Mouse (Mus musculus) ES-Bruce4 (cell line): ENCODE results near the gene Brd3. TPM values are rescaled to one million over a fixed set of nuclear protein-coding genes. Genes with fewer than 3 reads are reported as not detected.

Source experiments
- H3K27ac ChIP-seq: 2 replicates; pipeline ENCODE4 v1.5.1; 2012; ENCODE audit warnings: low read length, inconsistent platforms; ENCODE audit not compliant: insufficient read depth
- H3K27me3 ChIP-seq: 2 replicates; pipeline ENCODE4 v1.6.1; 2012; ENCODE audit warnings: mild to moderate bottlenecking, low read length, inconsistent platforms; ENCODE audit not compliant: control insufficient read depth, poor library complexity, insufficient read depth, severe bottlenecking
- H3K36me3 ChIP-seq: 2 replicates; pipeline ENCODE4 v1.6.1; 2012; ENCODE audit warnings: inconsistent platforms, mild to moderate bottlenecking, low read length, moderate library complexity; ENCODE audit not compliant: control insufficient read depth, poor library complexity, insufficient read depth, severe bottlenecking
- H3K4me1 ChIP-seq: one replicate; pipeline ENCODE4 v1.8.1; 2011; ENCODE audit warnings: low read length; ENCODE audit not compliant: control insufficient read depth, insufficient read depth
- H3K4me3 ChIP-seq: 2 replicates; pipeline ENCODE4 v1.5.1; 2011; ENCODE audit warnings: low read depth, mild to moderate bottlenecking, low read length
- H3K9ac ChIP-seq: 2 replicates; pipeline ENCODE4 v1.6.1; 2012; ENCODE audit warnings: low read depth, mild to moderate bottlenecking, inconsistent platforms; ENCODE audit not compliant: poor library complexity, severe bottlenecking
- H3K9me3 ChIP-seq: replicated peaks from 2 replicates; pipeline ENCODE4 v1.6.1; 2012; ENCODE audit warnings: mild to moderate bottlenecking, low read length, inconsistent platforms; ENCODE audit not compliant: control insufficient read depth, poor library complexity, insufficient read depth, severe bottlenecking
- CTCF ChIP-seq: IDR thresholded peaks from one replicate; pipeline ENCODE4 v1.8.1; 2011; ENCODE audit warnings: low read depth, low read length
- EP300 ChIP-seq: IDR thresholded peaks from 2 replicates; pipeline ENCODE4 v1.6.1; 2011; ENCODE audit warnings: low read depth, low read length; ENCODE audit not compliant: insufficient read depth
- POLR2A ChIP-seq: IDR thresholded peaks from one replicate; pipeline ENCODE4 v1.8.1; 2011; ENCODE audit warnings: low read length; ENCODE audit not compliant: insufficient read depth
- polyA plus RNA-seq: library from polyadenylated mRNA; stranded (reverse); fragments of >200 nt; gene quantifications from 2 replicates; pipeline ENCODE4 v1.2.4, GENCODE M21; 2011; ENCODE audit warnings: low read depth; ENCODE audit not compliant: missing spikeins, insufficient read depth, insufficient read length

Gene Brd3
- polyA plus RNA-seq: 75.4 and 76.8 TPM in 2 replicates

DNA sequence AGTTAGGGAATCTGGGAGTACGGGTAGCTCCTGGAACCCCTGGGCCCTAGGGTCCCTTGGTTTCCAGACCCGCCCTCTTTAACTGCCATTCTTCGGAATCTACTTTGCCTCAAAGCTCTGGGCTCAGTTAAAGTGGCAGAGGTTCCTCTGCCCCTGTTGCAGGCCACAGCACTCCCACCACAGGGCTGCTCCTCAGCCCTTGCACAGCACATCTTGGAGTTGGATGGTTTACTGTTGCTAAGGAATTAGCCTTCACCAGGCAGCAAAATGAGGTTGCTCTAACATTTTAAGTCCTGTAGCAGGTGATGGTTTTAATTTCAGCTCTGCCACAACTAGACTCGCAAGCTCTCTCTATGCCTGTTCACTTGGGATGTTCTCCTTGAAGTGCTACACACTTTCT is at the start of gene Brd3:
Gene Brd3, minus strand, starts transcription at position 101 of the 400 bp plus-strand sequence.
- peak within 1 kb of the TSS; percentile 20; the same call in 1 of the 2 replicates for H3K27ac ChIP-seq
- H3K4me1 ChIP-seq: peaks cover 10% of the 10 kb centered on the region
- no peak within 1 kb of the TSS for H3K4me3 ChIP-seq
- no peak for TF ChIP-seq CTCF
- no peak for TF ChIP-seq EP300
- TF ChIP-seq POLR2A: no peak
- no peaks in the 10 kb centered on the region for H3K9me3 ChIP-seq
- H3K9ac ChIP-seq: peak within 1 kb of the TSS; percentile 63
- H3K36me3 ChIP-seq: no peaks in the 10 kb centered on the region
- H3K27me3 ChIP-seq: no peaks in the 10 kb centered on the region

DNA sequence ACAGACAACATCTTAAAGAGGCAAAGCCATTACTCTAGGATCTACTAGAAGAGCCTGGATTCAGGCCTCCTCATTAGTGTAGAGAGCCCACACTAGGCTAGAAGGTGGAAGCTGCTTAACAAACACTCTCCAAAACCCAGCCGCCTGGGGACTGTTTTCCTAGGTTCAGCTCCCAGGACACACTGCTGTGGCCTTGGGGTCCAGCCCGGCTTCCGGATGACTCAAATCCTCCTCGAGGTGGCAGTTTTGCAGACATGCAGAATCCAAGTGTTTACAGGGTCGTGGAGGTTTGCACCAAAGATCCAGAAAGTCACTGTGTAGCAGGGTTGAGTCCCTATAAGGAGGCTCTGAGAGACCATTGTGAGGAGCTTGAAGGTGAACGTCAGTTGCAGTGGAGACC is 49.5 kb upstream of the Brd3 start:
- Histone ChIP-seq H3K36me3 (no peaks in the 10 kb centered on the region), H3K27me3 (no peaks in the 10 kb centered on the region), H3K27ac (no peak overlapping the region), H3K9me3 (no peaks in the 10 kb centered on the region), H3K9ac (no peak overlapping the region), H3K4me1 (no peaks in the 10 kb centered on the region), H3K4me3 (no peak overlapping the region)
- TF ChIP-seq CTCF: no peak
- no peak for TF ChIP-seq EP300
- TF ChIP-seq POLR2A: no peak

DNA sequence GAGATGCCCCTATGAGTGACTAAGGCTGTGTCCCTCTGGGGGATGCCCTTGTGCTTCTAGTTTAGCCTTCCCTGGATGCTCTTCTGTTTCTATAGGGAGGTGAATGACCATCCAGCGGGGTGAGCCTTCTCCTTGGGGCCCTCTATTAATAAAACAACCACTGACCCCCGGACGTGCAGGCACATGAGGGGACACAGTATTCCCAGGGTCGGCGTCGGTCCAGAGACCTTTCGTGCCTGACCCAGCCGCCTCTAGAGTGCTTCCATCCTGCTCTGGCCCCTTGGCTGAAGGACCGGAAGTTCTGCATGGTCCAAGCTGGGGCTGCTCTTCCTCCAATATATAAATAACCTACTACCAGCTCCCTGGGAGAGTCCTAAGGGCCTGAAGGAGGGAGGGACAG is 46.8 kb upstream of the Brd3 start:
- H3K27me3 ChIP-seq: no peaks in the 10 kb centered on the region
- no peak overlapping the region for H3K9ac ChIP-seq
- TF ChIP-seq POLR2A: no peak
- TF ChIP-seq CTCF: no peak
- TF ChIP-seq EP300: no peak
- no peak overlapping the region for H3K27ac ChIP-seq
- no peaks in the 10 kb centered on the region for H3K9me3 ChIP-seq
- H3K4me3 ChIP-seq: no peak overlapping the region
- H3K4me1 ChIP-seq: no peaks in the 10 kb centered on the region
- no peaks in the 10 kb centered on the region for H3K36me3 ChIP-seq

- Histone ChIP-seq H3K27me3 (no peaks in the 10 kb centered on the region), H3K9ac (no peak overlapping the region), H3K4me1 (no peaks in the 10 kb centered on the region), H3K27ac (no peak overlapping the region), H3K9me3 (peaks cover under 1% of the 10 kb centered on the region), H3K36me3 (no peaks in the 10 kb centered on the region), H3K4me3 (no peak overlapping the region)
- TF ChIP-seq CTCF (peak; percentile 91), POLR2A (no peak)
These were observed 45.3 kb upstream of the Brd3 start for GRCm38 (mm10) chr2:27552620-27553287.

DNA sequence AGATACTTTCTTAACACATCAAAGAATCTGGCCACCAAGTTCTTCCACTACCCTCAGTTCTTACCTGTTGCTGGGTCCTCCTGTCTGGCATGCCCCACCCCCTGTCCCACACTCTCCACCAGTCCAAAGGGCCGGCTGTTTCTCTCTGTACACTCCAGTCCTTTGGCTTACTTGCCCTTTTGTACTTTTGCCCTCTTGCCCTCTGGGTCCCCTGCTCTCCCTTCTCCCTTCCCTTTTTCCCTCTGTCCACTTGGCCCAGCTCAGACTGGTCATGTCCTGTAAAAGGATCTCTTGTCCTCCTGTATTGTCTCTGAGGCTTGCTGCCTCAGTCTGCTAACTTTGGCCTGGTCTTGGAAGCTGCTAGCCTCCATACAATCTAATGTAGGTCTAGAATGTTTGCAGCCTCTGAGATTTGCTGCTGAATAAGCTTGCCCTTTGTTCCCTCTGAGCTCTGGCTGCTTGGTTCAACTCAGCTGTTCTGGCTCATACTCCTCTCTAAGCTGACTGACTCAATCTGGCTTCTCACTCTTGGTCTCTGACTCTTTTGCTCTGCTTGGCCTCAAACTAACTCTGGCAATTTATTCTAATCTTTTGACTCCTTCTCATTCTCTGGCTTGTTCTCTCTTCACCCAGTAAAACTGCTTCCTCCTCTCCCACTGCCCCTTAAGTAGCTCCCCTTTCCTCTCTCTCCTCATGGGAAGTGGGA is 41.4 kb upstream of the Brd3 start:
- Histone ChIP-seq H3K27me3 (no peaks in the 10 kb centered on the region), H3K4me1 (no peaks in the 10 kb centered on the region), H3K9ac (no peak overlapping the region), H3K4me3 (no peak overlapping the region), H3K9me3 (peaks cover 12% of the 10 kb centered on the region), H3K27ac (no peak overlapping the region), H3K36me3 (no peaks in the 10 kb centered on the region)
- TF ChIP-seq POLR2A (no peak), EP300 (no peak)

GRCm38 (mm10) chr2:27547986-27548385 is 40.5 kb upstream of the Brd3 start:
- TF ChIP-seq EP300: no peak
- Histone ChIP-seq H3K27ac (no peak overlapping the region), H3K4me1 (no peaks in the 10 kb centered on the region), H3K9me3 (peaks cover 12% of the 10 kb centered on the region), H3K9ac (no peak overlapping the region), H3K36me3 (no peaks in the 10 kb centered on the region), H3K27me3 (no peaks in the 10 kb centered on the region), H3K4me3 (no peak overlapping the region)
